Mouse (Mus musculus) erythroid progenitor cell, adult 5-6 weeks (primary cell): ENCODE results near the gene Mapk12. TPM values are rescaled to one million over a fixed set of nuclear protein-coding genes. Genes with fewer than 3 reads are reported as not detected.

Experiments
- ATAC-seq: replicated peaks from 2 replicates; pipeline ENCODE4 v1.8.0; 2016; ENCODE audit warnings: moderate number of reproducible peaks, mild to moderate bottlenecking, moderate TSS enrichment, inconsistent platforms; ENCODE audit not compliant: poor library complexity, low FRiP score, severe bottlenecking
- total RNA-seq, 2 experiments: library from RNA; stranded (forward) in 1 of 2; stranded (reverse) in 1 of 2; fragments of 150-400 nt in 1 of 2; fragments of 186-747, 209-891 nt in 1 of 2; gene quantifications; 2 replicates each; pipeline versions ENCODE4 v1.2.3 to v1.2.4; 2015 to 2017; ENCODE audit warnings: low replicate concordance in 2 of 2

Mapk12 gene
- total RNA-seq, 2 experiments from 2014 or later, result not detected

DNA sequence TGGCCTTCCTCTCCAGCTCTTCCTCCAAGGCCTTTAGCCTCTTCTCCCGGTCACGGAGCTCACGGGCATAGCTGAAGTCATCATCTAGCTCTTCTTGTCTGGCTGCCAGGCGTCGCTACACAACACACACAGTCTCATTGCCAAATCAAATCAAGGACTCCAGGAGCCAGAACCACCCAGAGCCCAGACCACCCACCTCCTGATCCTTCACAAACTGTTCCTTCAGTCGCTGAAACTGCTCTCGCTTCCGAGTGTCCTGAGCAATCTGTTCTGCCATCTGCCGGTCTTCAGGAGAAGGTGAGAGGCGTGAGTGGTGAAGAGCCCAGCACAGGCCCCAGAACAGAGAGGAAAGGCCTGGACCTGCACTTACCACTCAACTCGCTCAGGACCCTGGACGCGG lies 34.4 kb downstream of the Mapk12 start:
- ATAC-seq, result no peak

DNA sequence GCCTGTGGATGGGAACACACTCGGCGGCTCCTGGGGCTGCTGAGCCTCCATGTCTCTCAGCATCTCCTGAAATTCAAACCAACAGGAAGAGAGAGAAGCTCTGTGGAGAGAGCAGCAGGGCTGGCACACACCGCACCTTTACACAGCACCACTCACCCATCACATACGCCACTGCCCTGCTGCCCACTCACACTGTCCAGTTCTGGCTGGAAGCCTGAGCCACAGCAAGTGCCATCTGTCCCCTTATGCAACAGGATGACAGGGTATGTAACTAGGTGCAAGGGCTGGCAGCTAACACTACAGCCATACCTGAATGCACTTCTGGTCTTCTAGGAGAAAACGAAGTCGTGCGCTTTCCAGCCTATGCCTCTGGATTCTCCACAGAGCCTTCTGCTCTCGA lies 36.1 kb downstream of the Mapk12 start:
- no peak for ATAC-seq

GRCm38 (mm10) chr15:89103921-89104320 lies 36.6 kb downstream of the Mapk12 start:
- no peak for ATAC-seq

GRCm38 (mm10) chr15:89102646-89103045 lies 37.9 kb downstream of the Mapk12 start:
- ATAC-seq, result no peak

- no peak for ATAC-seq
Measured at GRCm38 (mm10) chr15:89100823-89101222, 39.7 kb downstream of the Mapk12 start.

GRCm38 (mm10) chr15:89098616-89099015 lies 41.9 kb downstream of the Mapk12 start:
- ATAC-seq, result no peak

DNA sequence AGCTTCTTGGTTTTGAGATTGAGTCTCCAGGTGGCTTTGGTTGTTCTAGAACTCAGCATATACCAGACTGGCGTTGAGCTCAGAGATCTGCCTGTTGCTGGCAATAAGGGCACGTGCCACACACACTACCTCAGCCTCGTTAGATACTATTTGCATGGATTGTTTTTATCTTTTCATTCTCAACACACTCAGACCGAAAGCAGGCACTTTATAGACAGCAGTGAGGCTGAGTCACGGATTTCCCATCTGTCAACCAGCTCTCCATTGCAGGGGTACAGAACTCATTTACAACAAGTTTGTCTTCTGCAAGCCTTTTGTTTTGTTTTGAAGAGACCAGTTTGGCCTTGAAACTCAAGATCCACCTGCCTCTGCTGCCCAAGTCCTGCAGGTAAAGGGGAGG lies 43.1 kb downstream of the Mapk12 start:
- ATAC-seq, result no peak

DNA sequence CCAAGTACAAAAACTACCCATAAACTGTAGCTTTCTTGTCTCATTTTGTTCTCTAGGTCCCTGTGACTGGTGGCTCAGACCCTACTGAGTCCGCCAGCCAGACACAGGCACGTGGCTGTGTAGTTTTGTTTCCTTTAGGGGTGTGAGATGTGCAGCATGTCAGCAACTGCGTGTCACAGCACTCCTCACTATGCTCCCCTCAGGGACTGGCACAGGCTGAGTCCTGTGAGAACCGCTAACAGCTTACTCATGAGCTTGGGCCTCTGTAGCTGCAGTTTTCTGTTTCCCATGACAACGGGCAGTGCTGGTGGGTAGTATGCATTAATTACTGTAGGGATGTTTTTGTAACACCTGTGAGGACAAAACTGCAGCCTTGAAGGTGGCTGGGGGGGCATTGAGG lies 48.3 kb downstream of the Mapk12 start:
- ATAC-seq, result no peak

DNA sequence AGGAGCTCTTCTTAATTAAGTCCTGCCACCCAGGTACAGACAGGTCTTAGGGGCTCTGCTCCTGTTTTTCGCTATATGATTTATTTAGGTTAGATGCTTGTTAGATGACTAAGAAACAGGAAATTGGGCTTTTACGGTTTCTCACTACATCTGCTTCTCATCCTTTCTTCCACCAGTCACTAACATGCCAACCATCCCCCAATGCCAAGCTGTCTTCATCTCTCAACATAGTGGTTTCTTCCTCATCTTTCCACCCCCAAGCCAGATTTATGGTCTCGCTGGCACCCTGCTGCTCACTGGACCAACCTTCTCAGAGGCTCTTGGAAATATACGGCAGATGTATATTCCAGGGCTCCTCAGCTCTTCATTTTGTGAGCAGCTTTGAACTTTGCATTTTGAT lies 49.8 kb downstream of the Mapk12 start:
- no peak for ATAC-seq

DNA sequence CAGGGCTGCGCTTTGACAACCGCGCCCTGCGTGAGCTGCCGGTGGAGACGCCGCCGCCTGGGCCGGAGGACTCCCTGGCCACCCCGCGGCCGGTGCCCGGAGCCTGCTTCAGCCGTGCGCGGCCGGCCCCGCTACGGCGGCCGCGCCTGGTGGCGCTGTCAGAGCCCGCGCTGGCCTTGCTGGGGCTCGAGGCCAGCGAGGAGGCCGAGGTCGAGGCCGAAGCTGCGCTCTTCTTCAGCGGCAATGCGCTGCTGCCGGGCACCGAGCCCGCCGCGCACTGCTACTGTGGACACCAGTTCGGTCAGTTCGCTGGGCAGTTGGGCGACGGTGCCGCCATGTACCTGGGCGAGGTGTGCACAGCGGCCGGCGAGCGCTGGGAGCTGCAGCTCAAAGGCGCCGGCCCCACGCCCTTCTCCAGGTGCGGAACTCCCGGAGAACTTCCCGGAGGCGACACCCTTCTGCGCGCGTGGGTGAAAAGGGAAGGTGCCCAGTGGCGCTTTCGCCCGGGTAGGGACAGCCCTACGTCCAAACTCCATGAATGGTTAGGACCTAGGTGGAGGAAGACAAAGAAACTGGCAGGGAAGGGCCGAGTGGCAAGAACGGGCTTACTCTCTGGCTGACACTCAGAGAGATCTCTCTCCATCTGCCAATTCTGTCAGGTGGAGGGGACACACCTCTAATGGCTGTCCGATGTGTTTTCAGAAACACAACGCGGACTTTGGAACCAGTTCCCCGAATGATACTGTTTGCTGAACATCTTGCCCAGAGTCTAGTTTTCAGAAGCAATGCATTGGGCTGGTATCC lies 51.1 kb downstream of the Mapk12 start:
- peak; percentile 51 for ATAC-seq

GRCm38 (mm10) chr15:89088607-89089247 lies 51.8 kb downstream of the Mapk12 start, which contains the start of gene Selenoo:
TSS of gene Selenoo (plus strand) at chr15:89089084.
- ATAC-seq, result peak; percentile 96

DNA sequence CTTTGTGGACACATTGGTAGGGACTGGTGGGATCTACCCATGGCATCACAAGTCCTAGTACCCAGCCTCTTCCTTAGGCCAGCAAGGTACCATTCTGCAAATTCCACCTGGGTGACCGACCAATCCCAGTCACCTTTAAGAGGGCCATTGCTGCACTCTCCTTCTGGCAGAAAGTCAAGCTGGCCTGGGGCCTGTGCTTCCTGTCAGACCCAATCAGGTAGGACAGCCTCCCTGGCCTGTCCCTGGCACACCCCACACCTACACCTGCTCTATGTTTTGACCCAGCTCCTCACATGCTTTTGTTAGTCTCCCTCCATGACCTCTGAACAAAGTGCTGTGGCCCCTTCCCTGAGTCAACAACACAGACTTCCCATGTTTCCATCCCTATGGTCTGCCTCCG lies 55.7 kb downstream of the Mapk12 start:
- no peak for ATAC-seq

- ATAC-seq, result no peak
Measured at GRCm38 (mm10) chr15:89083906-89084305, 56.6 kb downstream of the Mapk12 start.

Other genes with a start within 250 kb of the Mapk12 start
- not detected in 2 replicates for gene Ttll8, start 186.3 kb downstream of the Mapk12 start, total RNA-seq (2015; ENCODE audit: low replicate concordance)
- not detected in 2 replicates for gene Ttll8, start 186.3 kb downstream of the Mapk12 start, total RNA-seq (2017; ENCODE audit: low replicate concordance)
- gene Mlc1, start 161.7 kb downstream of the Mapk12 start, total RNA-seq (2015; ENCODE audit: low replicate concordance), result not detected in 2 replicates
- not detected in 2 replicates for gene Mlc1, start 161.7 kb downstream of the Mapk12 start, total RNA-seq (2017; ENCODE audit: low replicate concordance)
- not detected in 2 replicates for gene Mov10l1, start 157.8 kb downstream of the Mapk12 start, total RNA-seq (2015; ENCODE audit: low replicate concordance)
- under 0.01 TPM in 1 of 2 replicates, not detected in the other for gene Mov10l1, start 157.8 kb downstream of the Mapk12 start, total RNA-seq (2017; ENCODE audit: low replicate concordance)
- gene Panx2, start 81.0 kb downstream of the Mapk12 start, total RNA-seq (2015; ENCODE audit: low replicate concordance), result not detected in 2 replicates
- not detected in 2 replicates for gene Panx2, start 81.0 kb downstream of the Mapk12 start, total RNA-seq (2017; ENCODE audit: low replicate concordance)
- 5.4 and 12.6 TPM in 2 replicates for gene Trabd, start 65.6 kb downstream of the Mapk12 start, total RNA-seq (2015; ENCODE audit: low replicate concordance)
- 10.4 and 11.9 TPM in 2 replicates for gene Trabd, start 65.6 kb downstream of the Mapk12 start, total RNA-seq (2017; ENCODE audit: low replicate concordance)
- gene Selenoo, start 51.6 kb downstream of the Mapk12 start, total RNA-seq (2015; ENCODE audit: low replicate concordance), result 6.1 and 9.6 TPM in 2 replicates
- 12.5 and 15.3 TPM in 2 replicates for gene Selenoo, start 51.6 kb downstream of the Mapk12 start, total RNA-seq (2017; ENCODE audit: low replicate concordance)
- gene Tubgcp6, start 17.6 kb downstream of the Mapk12 start, total RNA-seq (2015; ENCODE audit: low replicate concordance), result 26.4 and 41.4 TPM in 2 replicates
- gene Tubgcp6, start 17.6 kb downstream of the Mapk12 start, total RNA-seq (2017; ENCODE audit: low replicate concordance), result 28.1 and 28.3 TPM in 2 replicates
- gene Hdac10, start 12.0 kb downstream of the Mapk12 start, total RNA-seq (2015; ENCODE audit: low replicate concordance), result 4.3 TPM in 1 of 2 replicates, not detected in the other
- 1.3 TPM in 1 of 2 replicates, not detected in the other for gene Hdac10, start 12.0 kb downstream of the Mapk12 start, total RNA-seq (2017; ENCODE audit: low replicate concordance)
- gene Mapk11, start 8.9 kb upstream of the Mapk12 start, total RNA-seq (2015; ENCODE audit: low replicate concordance), result 0.72 and 2.1 TPM in 2 replicates
- gene Mapk11, start 8.9 kb upstream of the Mapk12 start, total RNA-seq (2017; ENCODE audit: low replicate concordance), result 0.51 TPM in 1 of 2 replicates, not detected in the other
- gene Plxnb2, start 40.1 kb upstream of the Mapk12 start, total RNA-seq (2015; ENCODE audit: low replicate concordance), result 7.2 and 9.2 TPM in 2 replicates
- gene Plxnb2, start 40.1 kb upstream of the Mapk12 start, total RNA-seq (2017; ENCODE audit: low replicate concordance), result 1.9 and 8.2 TPM in 2 replicates
- 1.7 TPM in 1 of 2 replicates, not detected in the other for gene Dennd6b, start 55.8 kb upstream of the Mapk12 start, total RNA-seq (2015; ENCODE audit: low replicate concordance)
- 0.76 and 1.5 TPM in 2 replicates for gene Dennd6b, start 55.8 kb upstream of the Mapk12 start, total RNA-seq (2017; ENCODE audit: low replicate concordance)
- 59.1 and 61.6 TPM in 2 replicates for gene Ppp6r2, start 70.8 kb upstream of the Mapk12 start, total RNA-seq (2015; ENCODE audit: low replicate concordance)
- gene Ppp6r2, start 70.8 kb upstream of the Mapk12 start, total RNA-seq (2017; ENCODE audit: low replicate concordance), result 55.4 and 79.1 TPM in 2 replicates
- 66.0 and 92.2 TPM in 2 replicates for gene Sbf1, start 174.6 kb upstream of the Mapk12 start, total RNA-seq (2015; ENCODE audit: low replicate concordance)
- gene Sbf1, start 174.6 kb upstream of the Mapk12 start, total RNA-seq (2017; ENCODE audit: low replicate concordance), result 93.9 and 115 TPM in 2 replicates
- gene Adm2, start 182.0 kb upstream of the Mapk12 start, total RNA-seq (2015; ENCODE audit: low replicate concordance), result not detected in 2 replicates
- gene Adm2, start 182.0 kb upstream of the Mapk12 start, total RNA-seq (2017; ENCODE audit: low replicate concordance), result not detected in 2 replicates
- not detected in 2 replicates for gene Miox, start 193.7 kb upstream of the Mapk12 start, total RNA-seq (2015; ENCODE audit: low replicate concordance)
- not detected in 2 replicates for gene Miox, start 193.7 kb upstream of the Mapk12 start, total RNA-seq (2017; ENCODE audit: low replicate concordance)
- gene Lmf2, start 215.0 kb upstream of the Mapk12 start, total RNA-seq (2015; ENCODE audit: low replicate concordance), result 71.4 and 96.8 TPM in 2 replicates
- 63.3 and 84.0 TPM in 2 replicates for gene Lmf2, start 215.0 kb upstream of the Mapk12 start, total RNA-seq (2017; ENCODE audit: low replicate concordance)
- gene Ncaph2, start 215.0 kb upstream of the Mapk12 start, total RNA-seq (2015; ENCODE audit: low replicate concordance), result 195 and 215 TPM in 2 replicates
- gene Ncaph2, start 215.0 kb upstream of the Mapk12 start, total RNA-seq (2017; ENCODE audit: low replicate concordance), result 221 and 330 TPM in 2 replicates
- 2.9 TPM in 1 of 2 replicates, not detected in the other for gene Sco2, start 233.1 kb upstream of the Mapk12 start, total RNA-seq (2015; ENCODE audit: low replicate concordance)
- gene Sco2, start 233.1 kb upstream of the Mapk12 start, total RNA-seq (2017; ENCODE audit: low replicate concordance), result 0.23 and 5.1 TPM in 2 replicates
- not detected in 2 replicates for gene Tymp, start 236.3 kb upstream of the Mapk12 start, total RNA-seq (2015; ENCODE audit: low replicate concordance)
- gene Tymp, start 236.3 kb upstream of the Mapk12 start, total RNA-seq (2017; ENCODE audit: low replicate concordance), result not detected in 2 replicates
- gene Odf3b, start 238.6 kb upstream of the Mapk12 start, total RNA-seq (2015; ENCODE audit: low replicate concordance), result not detected in 2 replicates
- gene Odf3b, start 238.6 kb upstream of the Mapk12 start, total RNA-seq (2017; ENCODE audit: low replicate concordance), result not detected in 2 replicates
- not detected in 2 replicates for gene Klhdc7b, start 244.2 kb upstream of the Mapk12 start, total RNA-seq (2015; ENCODE audit: low replicate concordance)
- gene Klhdc7b, start 244.2 kb upstream of the Mapk12 start, total RNA-seq (2017; ENCODE audit: low replicate concordance), result not detected in 2 replicates